Mouse (Mus musculus) small intestine, adult 2 months (tissue): ENCODE measurements around the gene Il16.

Experiments
- CTCF ChIP-seq: fragments of 200-500 bp; IDR thresholded peaks from 2 replicates; pipeline ENCODE4 v1.5.1; 2012; ENCODE audit warnings: low read depth, mild to moderate bottlenecking, control low read depth, inconsistent platforms, low read length, moderate library complexity, mixed read lengths; ENCODE audit not compliant: insufficient replicate concordance, insufficient read length; ENCODE audit errors: extremely low read depth
- POLR2A ChIP-seq: fragments of 200-500 bp; IDR thresholded peaks from 2 replicates; pipeline ENCODE4 v1.6.1; 2012; ENCODE audit warnings: low read depth, mild to moderate bottlenecking, control low read depth, inconsistent platforms, low read length, moderate library complexity

- TF ChIP-seq CTCF, result no peak
- TF ChIP-seq POLR2A, result no peak
These were observed 33.5 kb upstream of the Il16 start for GRCm38 (mm10) chr7:83779028-83779427.
